Mouse (Mus musculus) megakaryocyte, embryonic 14.5 days (primary cell): ENCODE data around the gene Capn11. TPM values are rescaled to one million over a fixed set of nuclear protein-coding genes. Genes with fewer than 3 reads are reported as not detected.
"Not testable (repeated sequence)": the region's sequence is repeated elsewhere in the genome, so short reads cannot be mapped to it uniquely, and the experiment has no call there.

Experiments
- H3K27me3 ChIP-seq: replicated peaks from 2 replicates; pipeline ENCODE3; 2012; ENCODE audit warnings: inconsistent platforms
- H3K36me3 ChIP-seq: replicated peaks from 2 replicates; pipeline ENCODE3; 2012; ENCODE audit warnings: low read length, inconsistent platforms, mixed read lengths
- H3K4me1 ChIP-seq: 2 replicates; pipeline ENCODE4 v1.6.1; 2012; ENCODE audit warnings: inconsistent platforms
- H3K4me3 ChIP-seq: replicated peaks from 2 replicates; pipeline ENCODE3; 2012; ENCODE audit warnings: moderate library complexity, mild to moderate bottlenecking, inconsistent platforms
- H3K9me3 ChIP-seq: 2 replicates; pipeline ENCODE4 v1.6.1; 2012; ENCODE audit warnings: inconsistent platforms
- FLI1 ChIP-seq: IDR thresholded peaks from 2 replicates; pipeline ENCODE4 v1.6.1; 2012; ENCODE audit warnings: low read length, inconsistent platforms, mixed read lengths
- GATA1 ChIP-seq: IDR thresholded peaks from 3 replicates; pipeline ENCODE4 v1.6.1; 2012; ENCODE audit warnings: mixed read lengths, low read length, inconsistent platforms, borderline replicate concordance
- polyA plus RNA-seq: library from polyadenylated mRNA; stranded (reverse); fragments of >175 nt; gene quantifications from 2 replicates; pipeline ENCODE4 v1.2.3, GENCODE M21; 2012; ENCODE audit warnings: low replicate concordance; ENCODE audit not compliant: insufficient read depth

Capn11 gene
- polyA plus RNA-seq, 1 experiment, result not detected

GRCm38 (mm10) chr17:45630992-45631391 lies 28.1 kb downstream of the Capn11 start:
- Histone ChIP-seq H3K36me3 (no peaks in the 10 kb centered on the region), H3K27me3 (peaks cover 75% of the 10 kb centered on the region), H3K9me3 (peaks cover 3% of the 10 kb centered on the region; the same call in 1 of the 2 replicates), H3K4me1 (peaks cover 60% of the 10 kb centered on the region), H3K4me3 (no peak overlapping the region)
- TF ChIP-seq FLI1 (no peak), GATA1 (no peak)

GRCm38 (mm10) chr17:45629861-45630694 lies 29.0 kb downstream of the Capn11 start:
- H3K4me3 ChIP-seq, result peak overlapping the region; percentile 88
- no peak for TF ChIP-seq GATA1
- no peak for TF ChIP-seq FLI1
- peaks cover 3% of the 10 kb centered on the region; the same call in 1 of the 2 replicates for H3K9me3 ChIP-seq
- peaks cover 57% of the 10 kb centered on the region for H3K4me1 ChIP-seq
- peaks cover 81% of the 10 kb centered on the region for H3K27me3 ChIP-seq
- H3K36me3 ChIP-seq, result no peaks in the 10 kb centered on the region

- no peak for TF ChIP-seq FLI1
- no peak for TF ChIP-seq GATA1
- Histone ChIP-seq H3K4me1 (peaks cover 57% of the 10 kb centered on the region), H3K36me3 (no peaks in the 10 kb centered on the region), H3K9me3 (peaks cover 3% of the 10 kb centered on the region; the same call in 1 of the 2 replicates), H3K4me3 (no peak overlapping the region), H3K27me3 (peaks cover 86% of the 10 kb centered on the region)
Observed at GRCm38 (mm10) chr17:45628885-45629855, 30.0 kb downstream of the Capn11 start.

- Histone ChIP-seq H3K4me3 (no peak overlapping the region), H3K36me3 (no peaks in the 10 kb centered on the region), H3K9me3 (peaks cover 3% of the 10 kb centered on the region; the same call in 1 of the 2 replicates), H3K27me3 (peaks cover 82% of the 10 kb centered on the region), H3K4me1 (peaks cover 57% of the 10 kb centered on the region)
- no peak for TF ChIP-seq FLI1
Observed at GRCm38 (mm10) chr17:45628160-45628559, 31.0 kb downstream of the Capn11 start.

GRCm38 (mm10) chr17:45626577-45627134 lies 32.5 kb downstream of the Capn11 start:
- TF ChIP-seq FLI1 (no peak), GATA1 (no peak)
- Histone ChIP-seq H3K4me1 (peaks cover 45% of the 10 kb centered on the region), H3K27me3 (peaks cover 77% of the 10 kb centered on the region), H3K36me3 (no peaks in the 10 kb centered on the region), H3K9me3 (peaks cover 3% of the 10 kb centered on the region; the same call in 1 of the 2 replicates), H3K4me3 (peak overlapping the region; percentile 75)

- peaks cover 62% of the 10 kb centered on the region for H3K27me3 ChIP-seq
- not testable (repeated sequence) for H3K9me3 ChIP-seq, H3K36me3 ChIP-seq, H3K4me3 ChIP-seq
- peaks cover 38% of the 10 kb centered on the region for H3K4me1 ChIP-seq
Observed at GRCm38 (mm10) chr17:45623425-45623824, 35.7 kb downstream of the Capn11 start.

- TF ChIP-seq FLI1 (no peak), GATA1 (no peak)
Observed at GRCm38 (mm10) chr17:45619386-45620256, 39.5 kb downstream of the Capn11 start.

GRCm38 (mm10) chr17:45618941-45619385 lies 40.2 kb downstream of the Capn11 start:
- Histone ChIP-seq H3K4me1 (peaks cover 24% of the 10 kb centered on the region), H3K9me3 (peaks cover 3% of the 10 kb centered on the region; the same call in 1 of the 2 replicates), H3K27me3 (peaks cover 60% of the 10 kb centered on the region), H3K36me3 (no peaks in the 10 kb centered on the region), H3K4me3 (peak overlapping the region; percentile 75)
- no peak for TF ChIP-seq GATA1
- TF ChIP-seq FLI1, result no peak

More at GRCm38 (mm10) chr17:45619386-45620256, 39.5 kb downstream of the Capn11 start:
- H3K36me3 ChIP-seq, result no peaks in the 10 kb centered on the region
- H3K4me3 ChIP-seq, result peak overlapping the region; percentile 75
- peaks cover 63% of the 10 kb centered on the region for H3K27me3 ChIP-seq
- peaks cover 24% of the 10 kb centered on the region for H3K4me1 ChIP-seq
- H3K9me3 ChIP-seq, result peaks cover 3% of the 10 kb centered on the region; the same call in 1 of the 2 replicates
